Mouse (Mus musculus) CH12.LX (cell line): Measurements from ENCODE around the gene Ybx3.

ENCODE experiments used
- CHD1 ChIP-seq: IDR thresholded peaks from 2 replicates; pipeline ENCODE4 v1.6.1; 2012; ENCODE audit warnings: low read depth, low read length, improper control_type of control experiment, inconsistent platforms
- CTCF ChIP-seq, 2 experiments: IDR thresholded peaks in 1 of 2; conservative IDR thresholded peaks in 1 of 2; 2 replicates each; pipeline ENCODE4 v1.5.1; 2011 to 2012; ENCODE audit warnings: low read depth in 2 of 2, low read length in 2 of 2, improper control_type of control experiment in 1 of 2, inconsistent platforms in 1 of 2, mild to moderate bottlenecking in 1 of 2, moderate library complexity in 1 of 2
- EP300 ChIP-seq: IDR thresholded peaks from 2 replicates; pipeline ENCODE4 v1.6.1; 2011; ENCODE audit warnings: low read length, improper control_type of control experiment
- GABPA ChIP-seq: IDR thresholded peaks from 2 replicates; pipeline ENCODE4 v1.6.1; 2012; ENCODE audit warnings: low read depth, low read length, improper control_type of control experiment, inconsistent platforms; ENCODE audit not compliant: insufficient replicate concordance
- IRF4 ChIP-seq: IDR thresholded peaks from 2 replicates; pipeline ENCODE4 v1.6.1; 2014; ENCODE audit warnings: low read depth, mild to moderate bottlenecking, inconsistent platforms, low read length, improper control_type of control experiment
- MAFK ChIP-seq: IDR thresholded peaks from 2 replicates; pipeline ENCODE4 v1.6.1; 2011; ENCODE audit warnings: low read length, improper control_type of control experiment; ENCODE audit not compliant: insufficient replicate concordance
- MAZ ChIP-seq: IDR thresholded peaks from 2 replicates; pipeline ENCODE4 v1.6.1; 2012; ENCODE audit warnings: low read depth, mild to moderate bottlenecking, inconsistent platforms, low read length, improper control_type of control experiment, moderate library complexity
- POLR2A ChIP-seq: IDR thresholded peaks from 2 replicates; pipeline ENCODE4 v1.6.1; 2011; ENCODE audit warnings: low read depth, mild to moderate bottlenecking, improper control_type of control experiment, low read length
- RCOR1 ChIP-seq: conservative IDR thresholded peaks from 2 replicates; pipeline ENCODE4 v1.6.1; 2012; ENCODE audit warnings: low read depth, mild to moderate bottlenecking, inconsistent platforms, low read length, improper control_type of control experiment
- SIN3A ChIP-seq: IDR thresholded peaks from 2 replicates; pipeline ENCODE4 v1.6.1; 2012; ENCODE audit warnings: low read length, improper control_type of control experiment, inconsistent platforms

GRCm38 (mm10) chr6:131327076-131327475 lies 61.2 kb downstream of the Ybx3 start:
- TF ChIP-seq MAFK = no peak
- no peak for TF ChIP-seq RCOR1
- no peak for TF ChIP-seq GABPA
- no peak for TF ChIP-seq CHD1
- TF ChIP-seq POLR2A = no peak
- no peak for TF ChIP-seq CTCF (conservative IDR thresholded peaks at IDR 0.05 in 1 of 2, IDR thresholded peaks at IDR 0.05 in 1 of 2; ENCODE audit: low read depth in 2 of 2, low read length in 2 of 2)
- no peak for TF ChIP-seq IRF4
- TF ChIP-seq SIN3A = no peak
- TF ChIP-seq MAZ = no peak
- TF ChIP-seq EP300 = no peak
